Mouse (Mus musculus) cerebellum, postnatal 25 days (tissue): ENCODE results near the gene Plekha6.

Experiments
- DNase-seq, 2 experiments: peaks; one replicate each; pipeline ENCODE4 v3.0.0; 2021; ENCODE audit warnings: mixed read lengths in 2 of 2

Gene Plekha6

GRCm38 (mm10) chr1:133278539-133278938 lies 114.5 kb downstream of the Plekha6 start:
- DNase-seq, result no peak

- no peak for DNase-seq
Observed at GRCm38 (mm10) chr1:133278946-133279631, 115.1 kb downstream of the Plekha6 start.

- DNase-seq, result peak; percentile 26 to 35
Observed at GRCm38 (mm10) chr1:133279632-133280093, 115.7 kb downstream of the Plekha6 start.

GRCm38 (mm10) chr1:133280537-133280936 lies 116.5 kb downstream of the Plekha6 start:
- DNase-seq, result no peak

- no peak for DNase-seq
Observed at GRCm38 (mm10) chr1:133285907-133286306, 121.9 kb downstream of the Plekha6 start.

DNA sequence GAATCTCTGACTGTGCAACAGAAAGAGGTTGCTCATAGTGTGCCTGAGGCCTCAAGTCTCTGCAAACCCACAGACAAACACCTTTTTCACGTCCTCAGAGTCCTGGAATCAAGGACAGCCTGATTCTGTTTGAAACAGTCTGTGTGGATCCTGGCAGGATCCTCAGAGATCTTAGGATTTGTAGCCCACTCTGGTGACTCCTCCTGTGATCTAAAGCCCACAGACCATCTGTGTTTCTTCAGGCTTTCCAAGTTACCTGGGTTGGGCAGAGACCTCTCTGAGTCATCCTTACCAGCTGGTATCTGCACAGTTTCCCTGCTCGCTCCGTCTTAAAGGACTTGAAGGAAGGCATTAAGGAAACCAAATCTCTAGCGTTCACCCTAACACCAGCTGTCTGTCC lies 123.0 kb downstream of the Plekha6 start:
- DNase-seq, result no peak

DNA sequence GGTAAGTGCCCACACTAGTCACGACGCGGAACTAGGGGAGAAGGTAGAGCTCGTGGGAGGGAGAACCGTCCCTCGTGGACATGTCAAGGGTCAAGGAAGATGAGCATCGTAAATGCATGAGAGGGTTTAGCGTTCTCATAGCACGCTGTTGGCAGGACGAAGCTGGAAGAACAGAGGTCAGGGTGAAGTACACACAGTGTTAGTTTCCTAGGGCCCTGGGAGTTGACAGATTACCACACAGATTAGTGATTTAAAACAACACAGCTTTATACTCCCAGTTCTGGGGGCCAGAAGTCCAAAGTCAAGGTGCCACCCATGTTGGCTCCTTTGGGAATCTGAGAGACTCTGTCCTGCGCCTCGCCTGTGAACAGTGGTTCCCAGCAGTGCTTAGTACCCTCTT lies 123.9 kb downstream of the Plekha6 start:
- no peak for DNase-seq

- DNase-seq, result no peak
Observed at GRCm38 (mm10) chr1:133291888-133292287, 127.9 kb downstream of the Plekha6 start.

GRCm38 (mm10) chr1:133292608-133293007 lies 128.6 kb downstream of the Plekha6 start:
- no peak for DNase-seq

DNA sequence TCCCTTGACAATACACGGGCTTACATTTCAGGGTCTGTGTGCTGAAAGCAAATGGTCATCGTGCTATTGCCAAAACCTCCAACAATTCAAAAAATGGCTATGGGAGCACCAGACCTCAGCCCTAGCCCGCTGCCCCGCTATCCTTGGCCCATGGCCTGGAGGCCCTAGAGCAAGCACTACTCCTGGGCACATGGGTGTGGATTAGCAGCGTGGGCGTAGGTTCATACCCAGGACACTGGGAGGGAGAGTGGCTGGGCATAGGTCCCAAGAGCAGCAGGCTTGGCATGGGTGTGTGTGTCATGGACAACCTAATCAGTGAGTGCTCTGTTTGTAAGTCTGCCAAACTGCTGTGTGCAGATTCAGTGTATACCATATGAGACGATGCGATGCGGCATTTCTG lies 132.4 kb downstream of the Plekha6 start:
- DNase-seq, result peak; percentile 81 to 85

- no peak for DNase-seq
Observed at GRCm38 (mm10) chr1:133298816-133299215, 134.8 kb downstream of the Plekha6 start.

- DNase-seq, result peak in 1 of 2 experiments; percentile 36
Observed at GRCm38 (mm10) chr1:133302540-133302939, 138.5 kb downstream of the Plekha6 start.

- peak; percentile 83 to 90 for DNase-seq
Observed at GRCm38 (mm10) chr1:133306842-133307241, 142.8 kb downstream of the Plekha6 start.

- DNase-seq, result peak; percentile 46 to 56
Observed at GRCm38 (mm10) chr1:133307318-133307717, 143.3 kb downstream of the Plekha6 start.

- DNase-seq, result no peak
Observed at GRCm38 (mm10) chr1:133309652-133310267, 145.8 kb downstream of the Plekha6 start, which contains the start of gene Golt1a. Golt1a (plus strand) TSS chr1:133309800.

DNA sequence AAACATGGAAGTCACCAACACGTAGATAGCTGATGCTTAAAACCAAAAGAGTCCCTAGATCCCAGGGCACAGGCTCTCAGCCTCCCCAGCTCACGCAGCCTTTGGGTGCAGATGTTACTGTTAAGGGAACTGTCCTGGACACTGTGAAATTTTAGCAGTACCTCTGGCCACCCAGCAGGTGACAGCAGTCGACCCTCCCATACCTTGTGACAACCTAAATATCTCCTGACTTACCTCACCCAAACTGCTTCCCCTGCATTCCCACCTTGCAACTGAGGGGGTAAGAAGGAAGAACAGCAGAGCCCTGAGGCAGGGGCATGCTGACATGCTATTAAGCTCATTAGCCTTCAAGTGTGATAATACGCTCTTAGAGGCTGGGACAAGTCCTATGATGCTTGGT lies 147.2 kb downstream of the Plekha6 start:
- DNase-seq, result no peak

DNA sequence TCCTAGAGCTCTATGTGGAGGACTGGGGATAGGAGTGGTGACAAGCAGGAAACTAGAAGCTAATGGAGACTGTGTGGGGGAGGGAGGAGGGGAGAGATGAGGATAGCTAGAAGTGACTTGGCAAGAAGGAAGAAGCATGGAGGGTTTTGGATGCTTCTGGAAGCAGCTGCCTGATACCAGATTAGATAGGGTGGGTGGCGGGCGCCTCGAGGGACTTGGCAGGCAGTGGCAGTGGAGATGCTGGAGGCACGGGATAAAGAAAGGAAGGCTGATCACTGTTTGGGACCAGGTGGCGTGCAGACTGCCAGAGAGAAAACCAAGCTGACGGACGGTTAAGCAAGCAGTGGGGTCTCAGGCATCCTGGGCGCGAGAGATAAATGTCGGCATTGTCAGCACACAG lies 147.9 kb downstream of the Plekha6 start:
- DNase-seq, result no peak

- peak; percentile 45 to 70 for DNase-seq
Observed at GRCm38 (mm10) chr1:133314364-133314763, 150.4 kb downstream of the Plekha6 start.

DNA sequence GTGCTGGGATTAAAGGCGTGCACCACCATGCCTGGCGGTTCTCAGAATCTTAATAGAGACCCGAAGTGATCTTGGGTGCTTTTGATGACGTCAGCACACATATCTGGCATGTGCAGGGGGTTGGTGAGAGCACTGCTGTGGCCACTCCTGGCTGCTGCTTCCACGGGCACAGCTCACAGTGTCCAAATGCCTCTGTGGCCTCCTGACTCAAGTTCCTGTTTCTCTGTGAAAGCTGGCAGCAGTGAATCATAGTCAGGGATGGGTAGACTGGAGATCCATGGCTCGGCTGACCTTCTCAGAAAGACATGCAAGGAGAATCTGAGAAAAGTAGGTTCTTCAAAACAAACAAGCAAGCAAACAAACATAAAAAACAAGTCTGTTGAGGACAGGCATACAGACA lies 151.8 kb downstream of the Plekha6 start:
- DNase-seq, result no peak

DNA sequence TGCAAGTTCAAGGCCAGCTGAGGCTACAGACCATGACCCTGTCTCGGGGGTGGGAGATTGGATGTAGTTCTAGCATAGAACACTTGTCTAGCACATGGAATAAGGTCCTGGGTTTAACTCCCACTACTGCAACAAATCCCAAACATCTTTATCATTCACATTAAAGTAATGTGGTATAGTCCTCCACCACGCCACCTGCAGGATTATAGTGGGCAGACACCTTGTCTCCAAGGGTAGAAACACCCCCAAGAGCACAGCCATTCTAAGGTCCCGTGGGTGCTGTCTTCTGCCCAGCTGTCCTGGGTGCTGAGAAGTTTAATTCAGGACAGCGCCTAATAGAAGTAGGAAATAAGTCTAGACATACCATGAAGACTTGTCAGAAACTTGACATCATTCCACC lies 152.6 kb downstream of the Plekha6 start:
- DNase-seq, result no peak

DNA sequence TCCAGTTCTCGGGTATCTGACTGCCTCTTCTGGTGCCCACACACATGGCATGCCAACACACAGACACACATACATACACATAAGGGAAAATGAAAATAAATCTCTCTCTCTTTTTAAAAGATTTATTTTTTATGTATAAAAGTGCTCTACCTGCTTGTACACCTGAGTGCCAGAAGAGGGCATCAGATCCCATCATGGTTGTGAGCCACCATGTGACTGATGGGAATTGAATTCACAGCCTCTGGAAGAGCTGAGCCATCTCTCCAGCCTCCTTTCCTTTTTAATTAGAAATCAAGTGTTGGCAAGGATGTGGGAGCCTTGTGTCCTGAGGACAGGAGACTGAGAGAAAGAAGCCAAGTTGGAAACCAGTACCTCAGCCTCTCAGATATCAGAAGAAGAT lies 153.1 kb downstream of the Plekha6 start:
- no peak for DNase-seq

GRCm38 (mm10) chr1:133321267-133321925 lies 157.4 kb downstream of the Plekha6 start, which contains the start of gene Kiss1:
Kiss1 (plus strand) TSS chr1:133321875.
- no peak for DNase-seq

DNA sequence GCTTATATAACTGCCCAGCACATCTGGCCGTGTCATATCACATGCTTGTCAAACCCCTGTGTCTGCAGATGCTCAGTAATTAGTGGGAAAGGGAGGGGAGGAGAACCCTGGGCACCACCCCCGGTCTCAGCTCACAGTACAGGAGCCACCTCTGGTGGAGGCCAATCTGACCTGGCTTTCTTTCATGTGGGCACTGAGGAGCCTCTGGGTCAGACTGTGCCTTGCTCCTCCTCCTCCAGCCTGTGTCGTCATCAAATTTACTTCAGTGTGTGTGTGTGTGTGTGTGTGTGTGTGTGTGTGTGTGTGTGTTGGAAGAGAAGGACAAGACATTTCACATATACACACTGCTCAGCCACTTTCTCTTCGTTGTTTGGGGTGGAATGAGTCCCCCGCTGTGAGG lies 159.3 kb downstream of the Plekha6 start:
- no peak for DNase-seq

- no peak for DNase-seq
Observed at GRCm38 (mm10) chr1:133325951-133326350, 161.9 kb downstream of the Plekha6 start.
